Mouse (Mus musculus): ENCODE results near the gene Vbp1. TPM values are rescaled to one million over a fixed set of nuclear protein-coding genes. Genes with fewer than 3 reads are reported as not detected.
A peak's percentile ranks its signal among the peaks of the same experiment; 100 is the strongest.
"Not testable (repeated sequence)": the region's sequence is repeated elsewhere in the genome, so short reads cannot be mapped to it uniquely, and the experiment has no call there.

Vbp1 gene
- 158 and 170 TPM in 2 replicates for polyA plus RNA-seq (2015; fragmentation: Nextera tagmentation; extraction: Ambion mirVana)

- peak; percentile 99 for ATAC-seq (ENCODE audit: low read depth)
- H3K36me3 ChIP-seq (ENCODE audit: control insufficient read depth, insufficient read depth, low read length), result no peaks in the 10 kb centered on the region
- WGBS, result 11% methylated on average over 37 of the region's 37 CpGs
- no peaks in the 10 kb centered on the region for H3K27me3 ChIP-seq (ENCODE audit: control insufficient read depth, insufficient read depth, low read depth, low read length)
- peak within 1 kb of the TSS; percentile 77 for H3K9ac ChIP-seq (ENCODE audit: low read length)
- H3K27ac ChIP-seq (ENCODE audit: low read length), result peak within 1 kb of the TSS; percentile 92
- peak within 1 kb of the TSS; percentile 41 for H3K4me2 ChIP-seq (ENCODE audit: low read depth, low read length)
- peak within 1 kb of the TSS; percentile 64 for H3K4me3 ChIP-seq (ENCODE audit: low read length)
- no peaks in the 10 kb centered on the region for H3K4me1 ChIP-seq (replicated peaks; ENCODE audit: control insufficient read depth, insufficient read depth, low read length)
- no peaks in the 10 kb centered on the region for H3K9me3 ChIP-seq (ENCODE audit: control insufficient read depth, low read length)
Observed at GRCm38 (mm10) chrX:75514179-75514972, at the start of gene Vbp1. Gene Vbp1, plus strand, starts transcription at chrX:75514299.

- WGBS, result 19% methylated on average over 36 of the region's 37 CpGs
- peak; percentile 79 for ATAC-seq (ENCODE audit: low read depth)
- peak overlapping the region; percentile 47; the same call in 1 of the 2 replicates for H3K9ac ChIP-seq (ENCODE audit: low read length)
Observed at GRCm38 (mm10) chrX:75475182-75475644, 38.9 kb upstream of the Vbp1 start.

GRCm38 (mm10) chrX:75489886-75490285, 24.2 kb upstream of the Vbp1 start:
- Histone ChIP-seq H3K36me3 (ENCODE audit: control insufficient read depth, insufficient read depth, low read length) (no peaks in the 10 kb centered on the region), H3K27me3 (ENCODE audit: control insufficient read depth, insufficient read depth, low read depth, low read length) (no peaks in the 10 kb centered on the region), H3K27ac (ENCODE audit: low read length) (no peak overlapping the region), H3K4me3 (ENCODE audit: low read length) (no peak overlapping the region), H3K9ac (ENCODE audit: low read length) (no peak overlapping the region), H3K4me1 (replicated peaks; ENCODE audit: control insufficient read depth, insufficient read depth, low read length) (no peaks in the 10 kb centered on the region), H3K9me3 (ENCODE audit: control insufficient read depth, low read length) (no peaks in the 10 kb centered on the region), H3K4me2 (ENCODE audit: low read depth, low read length) (no peak overlapping the region)
- no peak for ATAC-seq (ENCODE audit: low read depth)
- whole genome bisulfite sequencing, result 76% methylated on average over 1 of the region's 1 CpGs

More at GRCm38 (mm10) chrX:75475182-75475644, 38.9 kb upstream of the Vbp1 start:
- not testable (repeated sequence) for H3K9me3 ChIP-seq (ENCODE audit: control insufficient read depth, low read length); H3K27ac ChIP-seq (ENCODE audit: low read length); H3K4me1 ChIP-seq (replicated peaks; ENCODE audit: control insufficient read depth, insufficient read depth, low read length); H3K27me3 ChIP-seq (ENCODE audit: control insufficient read depth, insufficient read depth, low read depth, low read length); H3K36me3 ChIP-seq (ENCODE audit: control insufficient read depth, insufficient read depth, low read length)
- Histone ChIP-seq H3K4me2 (ENCODE audit: low read depth, low read length) (peak overlapping the region; percentile 49), H3K4me3 (ENCODE audit: low read length) (peak overlapping the region; percentile 45)

DNA sequence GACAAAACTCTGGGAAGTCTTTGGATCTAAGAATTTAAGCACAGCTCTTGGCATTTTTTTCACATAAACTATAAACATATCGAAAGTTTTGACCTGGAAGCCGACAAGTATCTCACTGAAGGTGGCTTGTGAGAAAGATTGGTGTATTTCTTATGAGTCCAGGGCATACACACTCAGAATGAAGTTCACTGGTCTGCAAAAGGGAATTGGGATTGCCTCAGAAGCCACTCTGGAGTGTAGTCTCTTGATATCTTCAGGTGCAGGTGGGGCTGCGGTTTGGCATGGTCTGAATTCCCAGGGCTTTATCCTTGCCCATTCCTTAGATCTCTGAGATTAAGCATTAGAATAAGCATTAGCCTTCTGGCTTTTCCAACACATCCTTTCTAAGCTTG, 316 bp upstream of the Vbp1 start:
- no peak for ATAC-seq (ENCODE audit: low read depth)
- Histone ChIP-seq H3K4me3 (ENCODE audit: low read length) (no peak overlapping the region; the same call in 1 of the 2 replicates), H3K9me3 (ENCODE audit: control insufficient read depth, low read length) (no peaks in the 10 kb centered on the region), H3K4me1 (replicated peaks; ENCODE audit: control insufficient read depth, insufficient read depth, low read length) (no peaks in the 10 kb centered on the region), H3K4me2 (ENCODE audit: low read depth, low read length) (peak overlapping the region; percentile 41), H3K9ac (ENCODE audit: low read length) (no peak overlapping the region), H3K27ac (ENCODE audit: low read length) (no peak overlapping the region), H3K36me3 (ENCODE audit: control insufficient read depth, insufficient read depth, low read length) (no peaks in the 10 kb centered on the region), H3K27me3 (ENCODE audit: control insufficient read depth, insufficient read depth, low read depth, low read length) (no peaks in the 10 kb centered on the region)
- WGBS, result 24% methylated on average over 3 of the region's 3 CpGs

DNA sequence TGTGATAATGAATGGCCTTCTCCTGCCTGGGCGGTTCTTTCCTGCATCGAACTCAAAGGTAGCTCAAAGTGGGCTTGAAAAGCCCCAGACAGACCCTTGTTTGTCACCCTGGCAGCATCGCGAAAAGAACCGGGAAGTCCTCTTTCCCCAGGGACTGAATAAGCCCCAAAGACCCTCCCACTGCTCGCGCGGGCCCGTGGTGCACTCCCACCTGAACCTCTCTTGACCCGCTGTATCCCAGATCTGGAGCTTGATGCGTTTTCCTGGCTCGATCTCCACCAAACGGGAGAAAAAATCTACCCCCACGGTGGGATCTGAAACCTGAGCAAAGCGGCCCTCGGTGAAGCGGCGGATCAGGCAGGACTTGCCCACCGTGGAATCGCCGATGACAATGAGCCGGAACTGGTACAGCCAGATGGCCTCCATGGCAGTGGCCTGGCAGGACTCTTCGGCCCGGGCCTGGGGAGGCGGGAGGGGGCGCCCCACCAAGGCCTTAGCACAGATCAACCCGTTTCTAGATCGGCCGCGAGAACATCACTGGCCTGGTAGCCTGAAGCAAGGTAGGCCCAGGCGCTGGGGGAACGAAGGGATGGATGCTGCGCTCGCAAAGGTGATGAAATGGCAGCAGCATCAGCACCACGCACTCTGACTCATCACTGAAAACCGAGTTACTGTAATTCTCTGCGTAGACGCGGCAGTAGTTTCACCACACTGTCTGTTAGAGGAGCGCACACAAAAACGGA, 63.7 kb downstream of the Vbp1 start, which contains the start of gene Rab39b:
Gene Rab39b, minus strand, starts transcription at position 650 of the 743 bp plus-strand sequence.
- Histone ChIP-seq H3K4me1 (replicated peaks; ENCODE audit: control insufficient read depth, insufficient read depth, low read length) (no peaks in the 10 kb centered on the region), H3K9me3 (ENCODE audit: control insufficient read depth, low read length) (no peaks in the 10 kb centered on the region), H3K4me2 (ENCODE audit: low read depth, low read length) (peak within 1 kb of the TSS; percentile 69), H3K36me3 (ENCODE audit: control insufficient read depth, insufficient read depth, low read length) (no peaks in the 10 kb centered on the region), H3K4me3 (ENCODE audit: low read length) (peak within 1 kb of the TSS; percentile 45), H3K27me3 (ENCODE audit: control insufficient read depth, insufficient read depth, low read depth, low read length) (no peaks in the 10 kb centered on the region), H3K27ac (ENCODE audit: low read length) (no peak within 1 kb of the TSS), H3K9ac (ENCODE audit: low read length) (peak within 1 kb of the TSS; percentile 51; the same call in 1 of the 2 replicates)
- ATAC-seq (ENCODE audit: low read depth), result no peak; the same call in 1 of the 2 replicates
- whole genome bisulfite sequencing, result 17% methylated on average over 41 of the region's 41 CpGs

DNA sequence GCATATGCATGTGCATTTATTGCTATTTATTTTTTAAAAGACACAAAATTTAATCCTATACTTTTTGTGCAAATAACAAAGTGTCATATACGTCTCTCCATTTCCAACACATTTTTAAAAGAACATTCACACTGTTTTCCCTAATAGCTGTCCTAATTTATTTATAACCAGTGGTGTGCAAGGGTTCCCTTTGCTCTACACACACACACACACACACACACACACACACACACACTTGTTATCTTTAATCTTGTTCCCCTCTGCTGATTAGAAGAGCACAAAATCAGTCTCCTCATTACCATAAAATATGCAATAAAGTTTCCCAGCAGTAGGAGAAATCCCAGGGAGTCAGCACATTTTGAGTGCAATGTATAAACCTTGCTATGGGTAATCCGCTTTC, 64.4 kb downstream of the Vbp1 start:
- Histone ChIP-seq H3K4me1 (replicated peaks; ENCODE audit: control insufficient read depth, insufficient read depth, low read length) (no peaks in the 10 kb centered on the region), H3K27ac (ENCODE audit: low read length) (no peak overlapping the region), H3K36me3 (ENCODE audit: control insufficient read depth, insufficient read depth, low read length) (no peaks in the 10 kb centered on the region), H3K4me2 (ENCODE audit: low read depth, low read length) (no peak overlapping the region), H3K9ac (ENCODE audit: low read length) (no peak overlapping the region), H3K4me3 (ENCODE audit: low read length) (no peak overlapping the region), H3K9me3 (ENCODE audit: control insufficient read depth, low read length) (no peaks in the 10 kb centered on the region), H3K27me3 (ENCODE audit: control insufficient read depth, insufficient read depth, low read depth, low read length) (no peaks in the 10 kb centered on the region)
- WGBS, result 71% methylated on average over 2 of the region's 2 CpGs
- ATAC-seq (ENCODE audit: low read depth), result no peak

Other genes starting within 250 kb of the Vbp1 start
- 72.9 and 73.4 TPM in 2 replicates for gene Fundc2, start 131.9 kb upstream of the Vbp1 start, polyA plus RNA-seq (2015; fragmentation: Nextera tagmentation; extraction: Ambion mirVana)
- gene F8, start 131.7 kb upstream of the Vbp1 start, polyA plus RNA-seq (2015; fragmentation: Nextera tagmentation; extraction: Ambion mirVana), result 2.2 and 2.4 TPM in 2 replicates
- 22.2 and 25.3 TPM in 2 replicates for gene Cmc4, start 97.7 kb upstream of the Vbp1 start, polyA plus RNA-seq (2015; fragmentation: Nextera tagmentation; extraction: Ambion mirVana)
- 11.9 and 12.0 TPM in 2 replicates for gene Mtcp1, start 97.7 kb upstream of the Vbp1 start, polyA plus RNA-seq (2015; fragmentation: Nextera tagmentation; extraction: Ambion mirVana)
- 59.6 and 60.7 TPM in 2 replicates for gene Brcc3, start 97.7 kb upstream of the Vbp1 start, polyA plus RNA-seq (2015; fragmentation: Nextera tagmentation; extraction: Ambion mirVana)
- gene Rab39b, start 63.9 kb downstream of the Vbp1 start, polyA plus RNA-seq (2015; fragmentation: Nextera tagmentation; extraction: Ambion mirVana), result 1.1 TPM in 2 replicates